Mouse (Mus musculus) spleen, adult 2 months (tissue): ENCODE measurements around the gene Jak1.

Experiments used
- CTCF ChIP-seq: fragments of 200-500 bp; IDR thresholded peaks from 2 replicates; pipeline ENCODE4 v1.5.1; 2011; ENCODE audit warnings: mild to moderate bottlenecking, inconsistent platforms; ENCODE audit not compliant: insufficient read depth, insufficient read length, insufficient replicate concordance; ENCODE audit errors: extremely low read depth
- POLR2A ChIP-seq: fragments of 200-500 bp; IDR thresholded peaks from 2 replicates; pipeline ENCODE4 v1.6.1; 2011; ENCODE audit warnings: low read depth, low read length, inconsistent platforms

GRCm38 (mm10) chr4:101286562-101286961 lies 21.5 kb upstream of the Jak1 start:
- TF ChIP-seq POLR2A: no peak
- TF ChIP-seq CTCF: no peak
